Mouse (Mus musculus) heart, postnatal 0 days (tissue): ENCODE measurements around the gene Prkca.

Experiments
- CTCF ChIP-seq: IDR thresholded peaks from 2 replicates; pipeline ENCODE4 v1.5.1; 2016; ENCODE audit warnings: antibody characterized with exemption, control low read depth, low read depth
- EP300 ChIP-seq: IDR thresholded peaks from 2 replicates; pipeline ENCODE4 v1.6.1; 2016; ENCODE audit warnings: antibody characterized with exemption, low read depth

DNA sequence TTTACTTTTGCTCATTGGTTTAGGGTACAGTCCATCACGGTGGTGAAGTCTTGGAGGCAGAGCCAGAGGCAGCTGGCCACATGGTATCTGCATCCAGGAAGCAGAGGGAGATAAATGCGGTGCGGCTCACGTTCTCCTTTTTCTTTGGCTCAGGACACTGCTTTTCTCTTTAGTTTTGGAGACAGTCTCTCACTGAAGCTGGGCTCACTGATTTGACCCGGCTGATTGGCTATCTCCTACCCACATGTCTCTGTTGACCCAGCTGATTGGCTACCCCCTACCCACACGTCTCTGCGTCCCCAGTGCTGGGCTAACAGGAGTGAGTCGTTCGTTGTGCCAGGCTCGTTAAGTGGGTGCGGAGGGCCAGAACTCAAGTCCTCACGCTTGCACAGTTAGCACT lies 315.3 kb downstream of the Prkca start:
- TF ChIP-seq CTCF (no peak), EP300 (no peak)
